Mouse (Mus musculus) erythroblast, embryonic 14.5 days (primary cell): ENCODE data around the gene Nmt2.

Experiments
- GATA1 ChIP-seq: IDR thresholded peaks from 2 replicates; pipeline ENCODE4 v1.6.1; 2012; ENCODE audit warnings: low read length, inconsistent platforms, mixed read lengths
- TAL1 ChIP-seq: IDR thresholded peaks from 3 replicates; pipeline ENCODE4 v1.6.1; 2012; ENCODE audit warnings: low read length, inconsistent platforms, mixed read lengths

GRCm38 (mm10) chr2:3365127-3365526 is 81.1 kb downstream of the Nmt2 start:
- TF ChIP-seq TAL1 (no peak), GATA1 (no peak)
